Mouse (Mus musculus): ENCODE data around the gene Ubtd1.

Ubtd1 gene

GRCm38 (mm10) chr19:42016251-42016650 is 34.7 kb downstream of the Ubtd1 start:
- in situ Hi-C loops (cut with MboI; ENCODE audit: low pct_unique_long_range_greater_than_20kb in 1 of 2, low sequenced_read_pairs in 2 of 2, unreplicated experiment in 1 of 2) = no loop called here

- in situ Hi-C loops (cut with MboI; ENCODE audit: low pct_unique_long_range_greater_than_20kb in 1 of 2, low sequenced_read_pairs in 2 of 2, unreplicated experiment in 1 of 2) = no loop called here
Measured at GRCm38 (mm10) chr19:42016840-42017239, 35.3 kb downstream of the Ubtd1 start.

- in situ Hi-C loops (cut with MboI; ENCODE audit: low pct_unique_long_range_greater_than_20kb in 1 of 2, low sequenced_read_pairs in 2 of 2, unreplicated experiment in 1 of 2) = no loop called here
Measured at GRCm38 (mm10) chr19:42017399-42018247, 36.1 kb downstream of the Ubtd1 start.

- in situ Hi-C loops (cut with MboI; ENCODE audit: low pct_unique_long_range_greater_than_20kb in 1 of 2, low sequenced_read_pairs in 2 of 2, unreplicated experiment in 1 of 2) = no loop called here
Measured at GRCm38 (mm10) chr19:42019011-42019522, 37.5 kb downstream of the Ubtd1 start.

- in situ Hi-C loops (cut with MboI; ENCODE audit: low pct_unique_long_range_greater_than_20kb in 1 of 2, low sequenced_read_pairs in 2 of 2, unreplicated experiment in 1 of 2) = no loop called here
Measured at GRCm38 (mm10) chr19:42021681-42022541, 40.3 kb downstream of the Ubtd1 start.

- in situ Hi-C loops (cut with MboI; ENCODE audit: low pct_unique_long_range_greater_than_20kb in 1 of 2, low sequenced_read_pairs in 2 of 2, unreplicated experiment in 1 of 2) = no loop called here
Measured at GRCm38 (mm10) chr19:42022542-42022848, 40.9 kb downstream of the Ubtd1 start.

- in situ Hi-C loops (cut with MboI; ENCODE audit: low pct_unique_long_range_greater_than_20kb in 1 of 2, low sequenced_read_pairs in 2 of 2, unreplicated experiment in 1 of 2) = loop anchor here in 1 of 2 experiments (5.0 kb wide), 1 partner anchor 49 kb away; no protein-coding TSS in a partner anchor
Measured at GRCm38 (mm10) chr19:42026158-42026557, 44.6 kb downstream of the Ubtd1 start.

- in situ Hi-C loops (cut with MboI; ENCODE audit: low pct_unique_long_range_greater_than_20kb in 1 of 2, low sequenced_read_pairs in 2 of 2, unreplicated experiment in 1 of 2) = no loop called here
Measured at GRCm38 (mm10) chr19:42031112-42031511, 49.5 kb downstream of the Ubtd1 start.

- in situ Hi-C loops (cut with MboI; ENCODE audit: low pct_unique_long_range_greater_than_20kb in 1 of 2, low sequenced_read_pairs in 2 of 2, unreplicated experiment in 1 of 2) = no loop called here
Measured at GRCm38 (mm10) chr19:42033611-42034010, 52.0 kb downstream of the Ubtd1 start.

GRCm38 (mm10) chr19:42034146-42034775 is 52.7 kb downstream of the Ubtd1 start:
- in situ Hi-C loops (cut with MboI; ENCODE audit: low pct_unique_long_range_greater_than_20kb in 1 of 2, low sequenced_read_pairs in 2 of 2, unreplicated experiment in 1 of 2) = no loop called here

GRCm38 (mm10) chr19:42034881-42035455 is 53.4 kb downstream of the Ubtd1 start:
- in situ Hi-C loops (cut with MboI; ENCODE audit: low pct_unique_long_range_greater_than_20kb in 1 of 2, low sequenced_read_pairs in 2 of 2, unreplicated experiment in 1 of 2) = no loop called here

GRCm38 (mm10) chr19:42035456-42036248 is 54.1 kb downstream of the Ubtd1 start, which contains the start of gene Ankrd2:
Gene Ankrd2, plus strand, starts transcription at chr19:42036000.
- in situ Hi-C loops (cut with MboI; ENCODE audit: low pct_unique_long_range_greater_than_20kb in 1 of 2, low sequenced_read_pairs in 2 of 2, unreplicated experiment in 1 of 2) = no loop called here

- in situ Hi-C loops (cut with MboI; ENCODE audit: low pct_unique_long_range_greater_than_20kb in 1 of 2, low sequenced_read_pairs in 2 of 2, unreplicated experiment in 1 of 2) = no loop called here
Measured at GRCm38 (mm10) chr19:42036357-42036756, 54.8 kb downstream of the Ubtd1 start.

- in situ Hi-C loops (cut with MboI; ENCODE audit: low pct_unique_long_range_greater_than_20kb in 1 of 2, low sequenced_read_pairs in 2 of 2, unreplicated experiment in 1 of 2) = no loop called here
Measured at GRCm38 (mm10) chr19:42037167-42037702, 55.7 kb downstream of the Ubtd1 start.

- in situ Hi-C loops (cut with MboI; ENCODE audit: low pct_unique_long_range_greater_than_20kb in 1 of 2, low sequenced_read_pairs in 2 of 2, unreplicated experiment in 1 of 2) = no loop called here
Measured at GRCm38 (mm10) chr19:42038310-42038709, 56.7 kb downstream of the Ubtd1 start.

- in situ Hi-C loops (cut with MboI; ENCODE audit: low pct_unique_long_range_greater_than_20kb in 1 of 2, low sequenced_read_pairs in 2 of 2, unreplicated experiment in 1 of 2) = loop anchor here in 1 of 2 experiments (5.0 kb wide), 1 partner anchor 118 kb away; the partner anchor contains the start of gene Zfyve27
Measured at GRCm38 (mm10) chr19:42043988-42044387, 62.4 kb downstream of the Ubtd1 start.

- in situ Hi-C loops (cut with MboI; ENCODE audit: low pct_unique_long_range_greater_than_20kb in 1 of 2, low sequenced_read_pairs in 2 of 2, unreplicated experiment in 1 of 2) = no loop called here
Measured at GRCm38 (mm10) chr19:42045269-42046102, 63.9 kb downstream of the Ubtd1 start, which contains the start of gene Hoga1. Gene Hoga1, plus strand, starts transcription at chr19:42045610.
